Mouse (Mus musculus) olfactory bulb, adult 2 months (tissue): ENCODE results near the gene Lce1b.

ENCODE experiments used
- CTCF ChIP-seq: fragments of 200-500 bp; IDR thresholded peaks from 2 replicates; pipeline ENCODE4 v1.5.1; 2012; ENCODE audit warnings: low read depth, mild to moderate bottlenecking, low read length, moderate library complexity; ENCODE audit not compliant: insufficient read depth
- POLR2A ChIP-seq: fragments of 200-500 bp; IDR thresholded peaks from 2 replicates; pipeline ENCODE4 v1.6.1; 2012; ENCODE audit warnings: mild to moderate bottlenecking, low read depth, low read length, moderate library complexity; ENCODE audit not compliant: insufficient read depth

- no peak for TF ChIP-seq CTCF
- TF ChIP-seq POLR2A: no peak
Measured at GRCm38 (mm10) chr3:92678947-92679346, 22.2 kb upstream of the Lce1b start, which contains the start of gene Lce1c.
